Mouse (Mus musculus): ENCODE results near the gene Foxo1. TPM values are rescaled to one million over a fixed set of nuclear protein-coding genes. Genes with fewer than 3 reads are reported as not detected.
A peak's percentile ranks its signal among the peaks of the same experiment; 100 is the strongest.

The Foxo1 gene
- polyA plus RNA-seq, 1 experiment from 2014 or later: 2.7 TPM

DNA sequence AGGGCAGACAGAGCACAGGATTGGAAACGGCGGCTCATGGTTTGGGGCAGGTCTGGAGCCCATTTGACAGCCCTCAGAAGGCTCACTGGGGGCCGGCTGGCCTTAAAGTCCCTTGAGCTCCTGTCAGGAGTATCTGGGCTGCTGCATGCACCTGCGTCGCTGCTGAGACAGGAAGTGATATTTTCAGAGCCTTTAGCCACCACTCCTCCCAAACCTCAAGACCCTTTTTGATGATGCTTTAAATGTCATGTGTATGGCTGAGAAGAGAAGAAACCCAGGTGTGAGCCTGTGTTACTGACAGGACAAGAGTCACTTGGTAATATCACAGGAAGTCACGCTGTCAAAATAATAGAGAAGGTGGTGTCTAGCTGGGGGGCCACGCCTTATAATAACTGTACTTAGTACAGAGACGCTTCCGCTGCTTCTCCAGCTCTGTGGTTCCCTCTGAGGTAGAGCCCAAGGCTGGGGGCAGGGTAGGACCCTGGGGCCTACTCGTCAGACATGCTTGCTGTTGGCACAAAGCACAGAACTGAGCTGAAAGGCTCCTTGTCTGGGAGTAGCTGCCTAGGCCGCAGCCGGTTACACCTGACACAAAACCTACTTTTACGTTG is 128.1 kb downstream of the Foxo1 start:
- Histone ChIP-seq H3K4me3 (no peak overlapping the region), H3K9me3 (no peaks in the 10 kb centered on the region), H3K27ac (no peak overlapping the region), H3K36me3 (no peaks in the 10 kb centered on the region), H3K4me1 (replicated peaks) (peaks cover 39% of the 10 kb centered on the region), H3K27me3 (ENCODE audit: insufficient read depth, poor library complexity, severe bottlenecking) (peaks cover 32% of the 10 kb centered on the region)
- 90% methylated on average over 13 of the region's 13 CpGs for WGBS
- DNase-seq (ENCODE audit: low spot score): no peak

DNA sequence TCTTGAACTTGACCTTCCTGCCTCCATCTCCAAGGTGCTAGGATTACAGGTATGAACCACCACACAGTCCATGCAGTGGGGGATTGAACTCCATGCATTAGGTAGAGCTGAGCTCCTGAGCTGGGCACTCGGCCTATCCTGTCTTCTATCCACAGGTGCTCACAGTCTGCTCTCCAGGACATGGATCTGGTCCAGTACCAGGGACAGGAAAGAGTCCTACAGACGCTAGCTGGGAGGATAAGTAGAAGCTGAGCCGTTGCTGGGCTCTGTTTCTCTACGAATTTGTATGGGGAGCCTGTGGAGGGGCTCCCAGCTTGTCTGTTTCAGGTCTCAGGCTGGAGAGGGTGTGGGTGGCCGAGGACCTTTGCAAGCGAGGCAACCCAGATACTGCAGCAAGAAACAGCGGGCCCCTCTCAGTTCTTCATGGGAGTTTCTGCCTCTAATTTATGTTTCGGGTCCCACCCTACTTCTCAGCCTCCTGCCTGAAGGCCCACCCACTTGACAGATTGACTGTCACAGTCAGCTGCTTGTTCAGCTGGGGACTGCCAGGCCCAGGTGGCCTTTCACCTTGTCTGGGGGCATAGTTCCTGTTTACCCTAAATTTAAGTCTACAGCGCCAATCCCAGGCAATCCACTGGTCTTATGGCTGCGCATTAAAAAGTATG is 128.9 kb downstream of the Foxo1 start:
- no peaks in the 10 kb centered on the region for H3K9me3 ChIP-seq
- DNase-seq (ENCODE audit: low spot score): no peak
- no peaks in the 10 kb centered on the region for H3K36me3 ChIP-seq
- H3K27me3 ChIP-seq (ENCODE audit: insufficient read depth, poor library complexity, severe bottlenecking): peaks cover 37% of the 10 kb centered on the region
- H3K27ac ChIP-seq: 0 out of 2 replicates have a peak overlapping the region, but pooled peaks have one; percentile 13
- peaks cover 46% of the 10 kb centered on the region for H3K4me1 ChIP-seq (replicated peaks)
- WGBS: 74% methylated on average over 10 of the region's 10 CpGs
- H3K4me3 ChIP-seq: no peak overlapping the region

DNA sequence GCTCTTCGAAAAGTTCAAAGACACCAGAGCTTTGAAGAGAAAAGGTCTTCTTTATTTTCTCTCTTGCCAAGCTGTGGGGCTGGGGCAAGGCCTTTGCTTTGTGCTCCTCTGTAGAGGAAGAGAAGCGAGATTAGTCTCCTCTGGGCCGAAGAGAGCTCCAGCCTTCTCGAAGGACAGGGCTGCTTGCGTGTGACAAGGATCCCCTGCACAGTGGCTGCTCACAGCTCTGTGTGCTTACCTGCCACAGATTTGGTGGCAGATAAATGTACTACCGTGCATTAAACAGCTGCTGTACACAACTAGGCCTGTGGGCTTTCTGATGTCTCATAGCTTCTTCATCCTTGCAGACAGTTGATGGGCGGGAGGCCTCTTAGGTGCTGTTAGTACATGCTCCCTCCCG is 129.8 kb downstream of the Foxo1 start:
- WGBS: 79% methylated on average over 8 of the region's 8 CpGs
- Histone ChIP-seq H3K9me3 (no peaks in the 10 kb centered on the region), H3K4me3 (no peak overlapping the region), H3K27ac (peak overlapping the region; percentile 13; the same call in 1 of the 2 replicates), H3K4me1 (replicated peaks) (peaks cover 46% of the 10 kb centered on the region), H3K36me3 (no peaks in the 10 kb centered on the region), H3K27me3 (ENCODE audit: insufficient read depth, poor library complexity, severe bottlenecking) (peaks cover 46% of the 10 kb centered on the region)
- DNase-seq (ENCODE audit: low spot score): no peak

DNA sequence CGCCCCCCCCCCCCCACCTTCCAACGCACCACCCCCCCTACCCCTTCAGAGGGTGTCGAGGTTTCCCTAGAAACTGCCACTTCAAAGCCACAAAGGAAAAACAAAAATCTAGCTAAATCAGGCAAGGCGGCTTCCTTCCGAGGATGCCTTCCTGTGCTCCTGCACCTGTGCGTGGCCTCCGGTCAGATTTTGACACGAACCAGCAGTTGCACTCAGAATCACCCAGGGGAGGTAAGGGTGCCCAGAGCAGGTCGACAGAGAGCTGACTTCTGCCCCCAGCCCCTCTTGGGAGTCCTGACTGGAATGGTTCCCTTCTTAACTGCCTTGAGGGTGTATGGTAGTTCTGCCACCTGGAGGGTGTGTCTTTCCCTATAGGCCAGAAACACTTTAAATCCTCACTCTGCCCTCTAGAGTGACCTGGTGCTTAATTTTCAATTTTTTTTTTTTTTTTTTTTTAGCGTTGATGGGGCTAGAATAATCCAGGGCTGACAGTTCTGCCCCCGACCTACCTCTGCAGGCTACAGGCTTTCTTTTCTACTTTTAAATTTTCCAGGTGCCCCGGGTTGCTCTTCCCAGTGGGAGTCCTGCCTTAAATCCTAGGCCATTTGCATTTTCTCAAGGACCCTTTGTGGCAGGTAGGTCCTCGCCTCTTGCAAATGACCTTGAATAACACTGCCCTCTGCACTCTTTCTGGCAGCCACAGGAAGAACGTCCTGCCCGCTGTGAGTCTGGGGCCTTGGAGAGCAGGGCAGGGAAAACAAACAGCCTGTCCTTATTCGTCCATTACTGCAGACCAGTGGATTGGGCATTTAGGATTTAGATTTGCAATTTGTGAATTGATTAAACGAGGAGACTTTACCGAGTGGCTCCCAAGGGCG is 132.4 kb downstream of the Foxo1 start:
- H3K27ac ChIP-seq: peak overlapping the region; percentile 85; the same call in 1 of the 2 replicates
- no peaks in the 10 kb centered on the region for H3K36me3 ChIP-seq
- peak; percentile 49 for DNase-seq (ENCODE audit: low spot score)
- 9% methylated on average over 19 of the region's 19 CpGs for WGBS
- peak overlapping the region; percentile 53 for H3K4me3 ChIP-seq
- no peaks in the 10 kb centered on the region for H3K9me3 ChIP-seq
- H3K27me3 ChIP-seq (ENCODE audit: insufficient read depth, poor library complexity, severe bottlenecking): peaks cover 48% of the 10 kb centered on the region
- peaks cover 51% of the 10 kb centered on the region for H3K4me1 ChIP-seq (replicated peaks)

DNA sequence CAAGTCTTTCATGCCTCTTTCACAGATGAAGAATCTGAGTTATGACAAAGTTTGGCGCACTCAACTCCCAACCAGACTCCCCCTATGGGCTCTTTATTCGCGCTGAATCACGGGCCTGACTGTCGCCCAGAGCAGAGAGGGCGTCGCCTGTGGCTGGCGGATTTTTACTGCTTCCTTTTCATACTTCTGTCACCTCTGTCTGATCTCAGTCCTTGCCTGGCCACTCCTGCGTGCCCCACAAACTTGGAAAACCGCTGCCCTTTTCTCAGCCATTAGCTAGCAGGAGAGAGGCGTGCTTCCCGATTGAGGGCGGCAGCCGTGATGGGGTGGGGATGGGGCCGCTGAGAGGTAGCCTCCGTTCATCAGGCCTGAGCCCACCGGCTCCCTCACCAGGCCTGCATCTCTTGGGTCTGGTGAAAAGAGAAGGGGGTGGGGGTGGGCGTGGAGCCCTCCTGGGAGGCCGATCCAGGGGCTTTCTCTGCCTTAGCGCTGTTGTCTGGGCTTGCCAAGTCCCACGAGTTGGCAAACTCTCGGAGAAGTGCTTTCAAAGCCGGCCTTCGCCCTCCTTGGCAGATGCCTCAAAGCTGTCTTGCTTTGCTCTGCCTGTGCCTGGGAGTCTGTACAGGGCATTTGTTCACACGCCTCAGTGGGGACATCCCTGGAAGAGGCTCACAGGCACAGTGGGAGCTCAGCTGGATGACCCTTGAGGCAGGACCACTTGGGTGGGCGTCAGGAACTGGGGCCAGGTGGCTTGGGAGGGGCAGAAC is 133.2 kb downstream of the Foxo1 start:
- Histone ChIP-seq H3K4me3 (peak overlapping the region; percentile 53), H3K4me1 (replicated peaks) (peaks cover 51% of the 10 kb centered on the region), H3K36me3 (no peaks in the 10 kb centered on the region), H3K27me3 (ENCODE audit: insufficient read depth, poor library complexity, severe bottlenecking) (peaks cover 42% of the 10 kb centered on the region), H3K27ac (peak overlapping the region; percentile 85), H3K9me3 (no peaks in the 10 kb centered on the region)
- DNase-seq (ENCODE audit: low spot score): peak; percentile 63
- WGBS: 1% methylated on average over 26 of the region's 26 CpGs

Other genes with a start within 250 kb of the Foxo1 start
- gene Maml3, start 163.3 kb upstream of the Foxo1 start, polyA plus RNA-seq (2016; fragmentation: Nextera tagmentation; extraction: Ambion mirVana): 5.6 and 5.9 TPM in 2 replicates